Mouse (Mus musculus) liver, postnatal 0 days (tissue): Measurements from ENCODE around the gene Postn. TPM values are rescaled to one million over a fixed set of nuclear protein-coding genes. Genes with fewer than 3 reads are reported as not detected.

ENCODE experiments used
- ATAC-seq: fragments of 200-750 bp; cut with Nextera tagmentation; 2 replicates; pipeline ENCODE4 v1.8.0; 2017; ENCODE audit warnings: mild to moderate bottlenecking, moderate library complexity
- DNase-seq: peaks from one replicate; pipeline ENCODE4 v3.0.0-alpha.2; 2016
- H3K27ac ChIP-seq: fragments of 300-500 bp; sonication (generic); 2 replicates; pipeline ENCODE4 v1.5.1; 2014; ENCODE audit warnings: antibody characterized with exemption, moderate library complexity, mild to moderate bottlenecking, low read depth
- H3K27me3 ChIP-seq: fragments of 300-500 bp; sonication (generic); 2 replicates; pipeline ENCODE4 v1.6.1; 2014; ENCODE audit warnings: low read length, control low read depth, mixed read lengths; ENCODE audit not compliant: insufficient read depth
- H3K36me3 ChIP-seq: fragments of 300-500 bp; sonication (generic); replicated peaks from 2 replicates; pipeline ENCODE4 v1.6.1; 2014; ENCODE audit warnings: mild to moderate bottlenecking, control low read depth, low read length, moderate library complexity, mixed read lengths; ENCODE audit not compliant: insufficient read depth
- H3K4me1 ChIP-seq: fragments of 300-500 bp; sonication (generic); 2 replicates; pipeline ENCODE4 v1.6.1; 2014; ENCODE audit warnings: antibody characterized with exemption, mild to moderate bottlenecking, control low read depth; ENCODE audit not compliant: insufficient read depth
- H3K4me2 ChIP-seq: fragments of 300-500 bp; sonication (generic); 2 replicates; pipeline ENCODE4 v1.6.1; 2014; ENCODE audit warnings: low read depth, mild to moderate bottlenecking, low read length, moderate library complexity, mixed read lengths
- H3K4me3 ChIP-seq: fragments of 300-500 bp; sonication (generic); 2 replicates; pipeline ENCODE4 v1.5.1; 2014; ENCODE audit warnings: low read depth, low read length
- H3K9ac ChIP-seq: fragments of 300-500 bp; sonication (generic); replicated peaks from 2 replicates; pipeline ENCODE4 v1.6.1; 2014; ENCODE audit warnings: mild to moderate bottlenecking, moderate library complexity
- H3K9me3 ChIP-seq: fragments of 300-500 bp; sonication (generic); 2 replicates; pipeline ENCODE4 v1.6.1; 2016; ENCODE audit warnings: mild to moderate bottlenecking, control low read depth, low read length, mixed read lengths
- CTCF ChIP-seq: sonication (generic); IDR thresholded peaks from 2 replicates; pipeline ENCODE4 v1.5.1; 2016; ENCODE audit warnings: antibody characterized with exemption, low read depth
- EP300 ChIP-seq: IDR thresholded peaks from 2 replicates; pipeline ENCODE4 v1.6.1; 2016; ENCODE audit warnings: antibody characterized with exemption, low read depth, mild to moderate bottlenecking
- WGBS: fragments of 180-500 bp; shearing (Covaris S2); extraction: QIAGEN DNeasy Blood & Tissue Kit; methylation state at CpG from one replicate; pipeline ENCODE4 v1.1.7; 2014; ENCODE audit not compliant: insufficient replicate concordance; 5-methylcytosine and 5-hydroxymethylcytosine counted together
- polyA plus RNA-seq: library from polyadenylated mRNA; unstranded; fragments of >200 nt; fragmentation: Nextera tagmentation; extraction: Ambion mirVana; gene quantifications from 2 replicates; pipeline ENCODE4 v1.2.1, GENCODE M21; 2015

Gene Postn
- polyA plus RNA-seq, 1 experiment from 2014 or later, result 23.7 TPM

DNA sequence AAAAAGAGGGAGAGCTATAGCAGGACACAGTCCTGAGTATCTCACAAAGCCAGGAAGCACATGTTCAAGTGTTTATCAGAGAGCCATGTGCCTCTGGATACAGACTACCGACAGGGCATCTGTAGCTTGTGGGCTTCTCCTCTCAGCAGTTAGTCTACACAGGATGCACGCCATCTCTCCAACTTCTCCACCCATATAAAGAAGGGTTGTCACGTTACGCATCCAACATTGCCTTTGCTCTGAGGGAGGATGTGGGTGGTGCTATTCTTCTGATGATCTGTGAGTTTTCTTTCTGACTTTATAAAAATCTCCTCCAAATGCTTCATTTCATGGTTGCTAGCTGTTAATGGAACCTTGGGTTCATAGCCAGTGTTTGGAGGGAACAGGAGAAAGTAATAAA, 63.2 kb downstream of the Postn start:
- Histone ChIP-seq H3K9ac (no peak overlapping the region), H3K36me3 (no peaks in the 10 kb centered on the region), H3K9me3 (no peaks in the 10 kb centered on the region), H3K4me2 (no peak overlapping the region), H3K27ac (no peak overlapping the region), H3K4me3 (no peak overlapping the region), H3K27me3 (no peaks in the 10 kb centered on the region), H3K4me1 (no peaks in the 10 kb centered on the region)
- DNase-seq, result no peak
- TF ChIP-seq CTCF (no peak), EP300 (no peak)
- no peak for ATAC-seq
- 67% methylated on average over 4 of the region's 4 CpGs for WGBS

DNA sequence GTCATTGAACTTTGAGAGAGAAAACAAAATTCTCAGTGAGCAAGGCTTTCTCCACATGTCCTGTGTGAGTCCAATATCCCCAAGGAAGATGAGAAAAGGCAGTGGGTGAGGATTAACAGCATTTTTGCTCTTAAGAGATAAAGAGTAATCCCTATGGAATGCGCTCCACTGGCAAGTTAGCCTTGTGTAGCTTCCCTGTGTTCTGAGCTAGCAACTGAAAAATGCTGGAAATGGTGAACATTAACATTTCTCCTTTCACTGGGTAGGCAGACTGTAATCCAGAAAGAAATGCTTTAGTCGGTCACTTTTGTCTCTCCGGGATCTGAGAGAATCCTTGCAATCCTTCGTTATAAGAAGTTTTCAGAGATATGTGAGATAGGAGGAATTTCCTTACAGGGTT, 70.8 kb downstream of the Postn start:
- DNase-seq, result no peak
- H3K4me2 ChIP-seq, result no peak overlapping the region
- no peak overlapping the region for H3K4me3 ChIP-seq
- no peak for TF ChIP-seq EP300
- no peak for TF ChIP-seq CTCF
- H3K27me3 ChIP-seq, result no peaks in the 10 kb centered on the region
- 74% methylated on average over 4 of the region's 4 CpGs for WGBS
- H3K4me1 ChIP-seq, result no peaks in the 10 kb centered on the region
- no peak overlapping the region for H3K9ac ChIP-seq
- no peaks in the 10 kb centered on the region for H3K36me3 ChIP-seq
- ATAC-seq, result no peak
- H3K9me3 ChIP-seq, result no peaks in the 10 kb centered on the region
- H3K27ac ChIP-seq, result no peak overlapping the region

DNA sequence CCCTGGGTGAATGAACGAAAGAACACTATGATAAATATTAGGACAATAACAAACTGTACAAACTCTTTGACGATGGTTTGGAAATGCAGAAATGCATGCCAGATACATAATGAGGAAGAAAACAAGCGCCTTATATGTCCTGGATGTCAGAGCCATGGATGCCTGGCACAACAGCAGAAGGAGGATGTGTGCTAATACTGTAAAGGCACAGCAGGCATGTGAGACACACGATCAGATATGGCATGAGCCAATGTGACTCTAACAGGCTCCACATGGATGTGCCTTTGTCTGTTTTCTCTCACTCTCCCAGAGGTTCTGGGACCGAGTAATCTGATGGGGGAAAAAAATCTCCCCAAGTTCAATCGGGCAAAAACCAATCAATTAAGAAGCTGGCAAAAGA, 71.3 kb downstream of the Postn start:
- Histone ChIP-seq H3K27ac (no peak overlapping the region), H3K9ac (no peak overlapping the region), H3K36me3 (no peaks in the 10 kb centered on the region), H3K4me2 (no peak overlapping the region), H3K27me3 (no peaks in the 10 kb centered on the region), H3K9me3 (no peaks in the 10 kb centered on the region), H3K4me3 (no peak overlapping the region), H3K4me1 (no peaks in the 10 kb centered on the region)
- no peak for DNase-seq
- WGBS, result 63% methylated on average over 6 of the region's 6 CpGs
- ATAC-seq, result no peak
- TF ChIP-seq CTCF (no peak), EP300 (no peak)

DNA sequence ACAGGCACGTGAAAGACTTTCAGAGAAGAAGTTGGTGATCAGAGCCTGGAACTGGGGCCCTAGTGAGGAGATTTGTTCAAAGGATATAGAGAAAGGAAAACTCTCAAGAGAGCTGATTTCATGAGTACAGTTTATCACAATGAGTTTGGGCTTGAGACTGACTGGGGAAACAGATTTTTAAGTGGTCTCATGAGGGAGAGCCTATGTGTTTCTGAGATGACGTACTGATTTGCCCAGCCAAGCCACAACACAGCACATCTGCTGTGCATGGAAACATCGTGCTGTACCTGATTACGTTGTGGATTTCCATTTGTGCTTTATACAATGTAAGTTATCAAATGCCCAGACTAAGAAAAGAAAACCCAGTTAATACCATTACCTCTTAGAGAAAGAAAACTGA, 71.7 kb downstream of the Postn start:
- Histone ChIP-seq H3K27ac (no peak overlapping the region), H3K27me3 (no peaks in the 10 kb centered on the region), H3K4me1 (no peaks in the 10 kb centered on the region), H3K4me3 (no peak overlapping the region), H3K36me3 (no peaks in the 10 kb centered on the region), H3K4me2 (no peak overlapping the region), H3K9ac (no peak overlapping the region), H3K9me3 (no peaks in the 10 kb centered on the region)
- ATAC-seq, result no peak
- DNase-seq, result no peak
- TF ChIP-seq EP300, result no peak
- TF ChIP-seq CTCF, result no peak
- WGBS, result 72% methylated on average over 4 of the region's 4 CpGs

DNA sequence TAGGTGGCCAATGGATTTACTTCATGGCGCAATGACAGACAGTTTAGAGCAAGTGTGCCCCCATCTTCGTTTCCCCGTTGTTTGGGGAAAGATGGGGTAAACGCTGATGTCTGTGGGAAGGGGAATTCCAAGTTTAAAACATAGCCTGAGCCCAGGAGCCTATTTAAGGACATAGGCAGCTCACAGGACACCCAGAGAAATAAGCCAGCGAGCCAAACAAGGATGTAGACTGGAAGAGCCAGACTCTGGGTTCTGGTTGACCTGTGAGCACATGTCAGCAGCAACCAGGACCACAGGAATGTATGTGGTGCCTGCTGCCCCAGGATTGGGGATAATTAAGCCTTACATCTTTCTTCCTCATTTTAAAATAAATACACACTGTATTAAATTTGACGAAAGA, 73.7 kb downstream of the Postn start:
- no peak for ATAC-seq
- no peaks in the 10 kb centered on the region for H3K27me3 ChIP-seq
- 76% methylated on average over 6 of the region's 6 CpGs for WGBS
- no peak overlapping the region for H3K27ac ChIP-seq
- H3K9ac ChIP-seq, result no peak overlapping the region
- no peak for DNase-seq
- TF ChIP-seq CTCF, result no peak
- TF ChIP-seq EP300, result no peak
- H3K4me3 ChIP-seq, result no peak overlapping the region
- no peak overlapping the region for H3K4me2 ChIP-seq
- H3K9me3 ChIP-seq, result no peaks in the 10 kb centered on the region
- no peaks in the 10 kb centered on the region for H3K4me1 ChIP-seq
- H3K36me3 ChIP-seq, result no peaks in the 10 kb centered on the region

DNA sequence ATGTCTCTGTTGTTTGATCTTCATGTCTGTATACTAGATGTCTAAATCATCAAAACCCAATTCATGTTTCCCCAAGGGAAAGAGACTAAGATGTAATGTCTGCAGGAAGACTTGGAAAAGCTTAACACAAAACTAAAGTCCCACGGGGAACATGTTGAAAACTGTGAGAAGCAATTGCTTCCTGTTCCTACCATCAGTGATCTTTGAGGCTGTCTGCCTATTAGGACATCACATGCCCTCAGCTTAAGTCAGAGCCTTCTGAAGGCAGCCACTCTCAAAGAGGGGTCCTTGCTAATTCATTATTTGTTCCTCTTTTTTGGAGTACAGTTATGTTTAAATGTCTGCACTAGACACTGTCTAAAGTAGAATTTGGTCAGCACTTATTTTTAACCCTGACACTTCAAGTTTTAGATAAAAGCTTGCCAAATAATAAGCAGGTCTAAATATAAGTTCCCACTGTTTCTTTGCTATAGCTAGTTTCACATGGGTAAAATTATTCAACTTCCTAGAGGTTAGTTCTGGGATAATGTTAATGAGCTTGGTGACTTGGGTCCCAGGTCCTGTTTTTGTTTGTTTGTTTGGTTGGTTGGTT, 75.6 kb downstream of the Postn start:
- TF ChIP-seq EP300 (no peak), CTCF (no peak)
- Histone ChIP-seq H3K4me1 (no peaks in the 10 kb centered on the region), H3K27ac (no peak overlapping the region), H3K9ac (no peak overlapping the region), H3K4me2 (no peak overlapping the region), H3K27me3 (no peaks in the 10 kb centered on the region), H3K9me3 (no peaks in the 10 kb centered on the region), H3K36me3 (no peaks in the 10 kb centered on the region), H3K4me3 (no peak overlapping the region)
- ATAC-seq (no peak), DNase-seq (no peak)
- WGBS, result 32% methylated on average over 1 of the region's 1 CpGs

Other genes with a start within 250 kb of the Postn start
- gene Trpc4, start 205.1 kb upstream of the Postn start, polyA plus RNA-seq, result not detected in 2 replicates